Mouse (Mus musculus) liver, adult 2 months (tissue): ENCODE results near the gene Trnau1ap.

Experiments used
- CTCF ChIP-seq: fragments of 200-500 bp; IDR thresholded peaks from 2 replicates; pipeline ENCODE4 v1.5.1; 2011; ENCODE audit warnings: low read depth, low read length, control low read depth
- POLR2A ChIP-seq: fragments of 200-500 bp; IDR thresholded peaks from 2 replicates; pipeline ENCODE4 v1.6.1; 2011; ENCODE audit warnings: low read length, control low read depth; ENCODE audit not compliant: insufficient read depth; ENCODE audit errors: extremely low read depth

DNA sequence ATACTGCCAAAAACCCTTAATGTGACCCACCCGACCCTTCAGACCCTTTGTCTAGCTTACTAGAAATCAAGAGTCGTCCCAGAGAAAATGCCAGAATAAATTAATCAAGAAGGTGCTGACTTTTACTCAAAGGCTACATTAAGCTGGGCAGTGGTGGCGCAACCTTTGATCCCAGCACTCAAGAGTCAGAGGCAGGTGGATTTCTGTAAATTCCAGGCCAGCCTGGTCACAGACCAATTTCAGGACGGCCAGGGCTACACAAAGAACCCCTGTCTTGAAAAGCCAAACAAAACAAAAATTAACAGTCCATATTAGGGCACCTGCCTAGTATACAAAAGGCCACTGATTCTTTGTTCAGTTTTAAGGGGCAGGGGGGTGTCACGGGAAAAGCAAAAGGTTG, 2.9 kb downstream of the Trnau1ap start:
- TF ChIP-seq CTCF (no peak), POLR2A (no peak)
